In genomic region chr5:145201321-145201991, GRCm38 (mm10) we compare ENCODE assay signal across 8 mouse cellular contexts. TPM values are rescaled to one million over a fixed set of nuclear protein-coding genes. Genes with fewer than 3 reads are reported as not detected.
DNase-seq lines count a peak whose midpoint lies in the region; ATAC-seq and TF ChIP-seq lines count a peak whose summit lies in the region.

Gene Zkscan14, minus strand, starts transcription at chr5:145201868.

- H3K4me3 ChIP-seq in erythroblast, embryonic 14.5 days (replicated peaks), result peak within 1 kb of the TSS; percentile 87
- peak within 1 kb of the TSS; percentile 97 for H3K4me3 ChIP-seq in heart, embryonic 12.5 days
- peak within 1 kb of the TSS; percentile 88 for H3K4me3 ChIP-seq in kidney, embryonic 16.5 days (ENCODE audit: low read length)
- H3K4me3 ChIP-seq in liver, embryonic 12.5 days, result peak within 1 kb of the TSS; percentile 94

- peak within 1 kb of the TSS; percentile 94 for H3K9ac ChIP-seq in heart, embryonic 12.5 days
- H3K9ac ChIP-seq in kidney, embryonic 16.5 days (replicated peaks; ENCODE audit: low read length), result peak within 1 kb of the TSS; percentile 85
- H3K9ac ChIP-seq in liver, embryonic 12.5 days, result peak within 1 kb of the TSS; percentile 93

- no peak for TF ChIP-seq CTCF in brain, embryonic 14.5 days (IDR thresholded peaks at IDR 0.05; ENCODE audit: borderline replicate concordance, extremely low read depth, insufficient read depth, insufficient read length)

- no peaks in the 10 kb centered on the region for H3K9me3 ChIP-seq in erythroblast, embryonic 14.5 days (ENCODE audit: control insufficient read depth, low read length)
- H3K9me3 ChIP-seq in heart, embryonic 12.5 days (replicated peaks), result no peaks in the 10 kb centered on the region
- no peaks in the 10 kb centered on the region for H3K9me3 ChIP-seq in kidney, embryonic 16.5 days (ENCODE audit: low read length)
- no peaks in the 10 kb centered on the region for H3K9me3 ChIP-seq in liver, embryonic 12.5 days (replicated peaks)

- peak; percentile 12; the same call in 1 of the 2 replicates for TF ChIP-seq POLR2A in brain, embryonic 14.5 days (IDR thresholded peaks at IDR 0.05; ENCODE audit: borderline replicate concordance, extremely low read depth, insufficient read depth, insufficient read length, poor library complexity, severe bottlenecking)

- H3K4me2 ChIP-seq in heart, embryonic 12.5 days, result peak within 1 kb of the TSS; percentile 98
- H3K4me2 ChIP-seq in kidney, embryonic 16.5 days (replicated peaks; ENCODE audit: low read depth, low read length), result peak within 1 kb of the TSS; percentile 96
- peak within 1 kb of the TSS; percentile 80 for H3K4me2 ChIP-seq in liver, embryonic 12.5 days

- peak; percentile 97 for DNase-seq in brain, embryonic 14.5 days (ENCODE audit: low read depth)
- DNase-seq in naive thymus-derived CD4-positive, alpha-beta T cell, adult 2 months (ENCODE audit: low read depth), result peak; percentile 90
- DNase-seq in splenic B cell, adult 2 months (ENCODE audit: low read depth, low spot score), result peak; percentile 95

- WGBS in heart, embryonic 12.5 days, result 2% methylated on average over 37 of the region's 37 CpGs
- WGBS in kidney, embryonic 16.5 days, result 1% methylated on average over 37 of the region's 37 CpGs
- 1% methylated on average over 37 of the region's 37 CpGs for WGBS in liver, embryonic 12.5 days (ENCODE audit: insufficient replicate concordance)

- H3K27me3 ChIP-seq in erythroblast, embryonic 14.5 days (ENCODE audit: control insufficient read depth), result no peaks in the 10 kb centered on the region
- H3K27me3 ChIP-seq in heart, embryonic 12.5 days (replicated peaks), result no peaks in the 10 kb centered on the region
- H3K27me3 ChIP-seq in kidney, embryonic 16.5 days (ENCODE audit: insufficient read depth, low read length), result no peaks in the 10 kb centered on the region
- no peaks in the 10 kb centered on the region for H3K27me3 ChIP-seq in liver, embryonic 12.5 days (replicated peaks)
- H3K27me3 ChIP-seq in splenic B cell, adult 2 months (ENCODE audit: control insufficient read depth, insufficient read depth, low read length, poor library complexity, severe bottlenecking), result no peaks in the 10 kb centered on the region

- peaks cover 59% of the 10 kb centered on the region for H3K4me1 ChIP-seq in erythroblast, embryonic 14.5 days (ENCODE audit: control insufficient read depth)
- H3K4me1 ChIP-seq in heart, embryonic 12.5 days (replicated peaks), result peaks cover 21% of the 10 kb centered on the region
- H3K4me1 ChIP-seq in kidney, embryonic 16.5 days (ENCODE audit: insufficient read depth, low read length), result peaks cover 21% of the 10 kb centered on the region
- peaks cover 46% of the 10 kb centered on the region for H3K4me1 ChIP-seq in liver, embryonic 12.5 days

- H3K27ac ChIP-seq in heart, embryonic 12.5 days (ENCODE audit: poor library complexity, severe bottlenecking), result peak within 1 kb of the TSS; percentile 55
- H3K27ac ChIP-seq in kidney, embryonic 16.5 days (ENCODE audit: low read length), result peak within 1 kb of the TSS; percentile 67
- peak within 1 kb of the TSS; percentile 83 for H3K27ac ChIP-seq in liver, embryonic 12.5 days

- peaks cover 31% of the 10 kb centered on the region for H3K36me3 ChIP-seq in erythroblast, embryonic 14.5 days (ENCODE audit: control insufficient read depth)
- peaks cover 3% of the 10 kb centered on the region for H3K36me3 ChIP-seq in heart, embryonic 12.5 days
- 0 out of 2 replicates have a peak, but pooled peaks cover under 1% of the 10 kb centered on the region for H3K36me3 ChIP-seq in kidney, embryonic 16.5 days (ENCODE audit: insufficient read depth, low read length)
- H3K36me3 ChIP-seq in liver, embryonic 12.5 days, result peaks cover 19% of the 10 kb centered on the region
- no peaks in the 10 kb centered on the region; the same call in 1 of the 2 replicates for H3K36me3 ChIP-seq in splenic B cell, adult 2 months (ENCODE audit: control insufficient read depth, insufficient read depth, low read length, poor library complexity, severe bottlenecking)

- ATAC-seq in CD4-positive, CD25-positive, alpha-beta regulatory T cell, adult 4 months, result peak; percentile 68
- ATAC-seq in heart, embryonic 12.5 days (ENCODE audit: insufficient number of reproducible peaks, low FRiP score), result peak; percentile 43
- no peak for ATAC-seq in kidney, embryonic 16.5 days (ENCODE audit: low FRiP score, low TSS enrichment)
- peak; percentile 32 for ATAC-seq in liver, embryonic 12.5 days

RNA-seq across cellular contexts. Expression of gene Zkscan14, which starts in this region (rescaled TPM):
- 10 to 100 TPM; 19.0 to 30.4 TPM for polyA plus RNA-seq in CD4-positive, CD25-positive, alpha-beta regulatory T cell, adult 4 months (2017; shearing (Covaris generic))
- polyA plus RNA-seq in brain, embryonic 14.5 days (2012; rRNA removed), result 5.7 and 6.7 TPM in 2 replicates
- polyA plus RNA-seq in erythroblast, embryonic 14.5 days (2012), result 1.3 and 2.0 TPM in 2 replicates
- polyA plus RNA-seq in heart, embryonic 12.5 days (2016; fragmentation: Nextera tagmentation; extraction: Ambion mirVana), result 6.5 and 6.6 TPM in 2 replicates
- polyA plus RNA-seq in kidney, embryonic 16.5 days (2015; fragmentation: Nextera tagmentation; extraction: Ambion mirVana), result 11.4 and 11.6 TPM in 2 replicates
- polyA plus RNA-seq in liver, embryonic 12.5 days (2016; fragmentation: Nextera tagmentation; extraction: Ambion mirVana), result 5.8 TPM in 2 replicates
